Mouse (Mus musculus): ENCODE measurements at regions not wholly inside any gene's neighbourhood (a gene's known extent, or its start where the extent isn't known, plus 50 kb on each side); places are given as distances from the start of the nearest gene placed in this dataset.
"Not testable (repeated sequence)": the region's sequence is repeated elsewhere in the genome, so short reads cannot be mapped to it uniquely, and the experiment has no call there.

DNA sequence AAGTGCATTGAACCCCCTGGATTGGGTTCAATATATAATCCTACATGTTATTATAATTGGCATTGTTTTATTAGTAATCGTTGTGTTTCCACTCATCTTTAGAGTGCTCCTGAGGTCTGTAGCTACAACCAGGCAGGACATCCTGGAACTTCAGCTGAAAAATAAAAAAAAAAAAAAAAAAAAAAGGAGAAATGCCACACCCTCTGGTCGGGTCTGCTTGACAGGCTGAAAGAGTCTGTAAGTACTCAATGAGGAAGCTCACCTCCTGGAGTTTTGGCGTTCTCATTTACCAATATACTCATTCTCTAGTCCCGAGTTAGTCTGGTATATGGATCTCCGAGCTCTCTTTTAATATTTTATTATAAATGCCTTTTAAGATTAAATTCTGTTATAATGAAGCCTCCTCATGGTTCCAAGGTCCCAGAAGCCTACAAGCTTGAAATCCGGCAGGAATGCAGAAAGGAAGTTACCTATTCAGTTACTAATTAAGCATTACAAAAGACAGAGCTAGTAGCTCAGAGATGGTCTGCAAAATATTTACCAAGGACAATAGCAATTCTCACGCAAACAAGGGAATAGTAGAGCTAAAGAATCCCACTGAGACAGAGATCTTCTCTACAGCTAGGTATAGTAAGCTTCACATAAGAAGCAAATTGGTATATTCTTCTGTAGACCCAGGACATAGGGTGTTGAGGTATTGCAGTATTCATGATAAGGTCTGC, 745.7 kb upstream of the Gm5150 start:
- Histone ChIP-seq H3K27ac (ENCODE audit: insufficient read depth, low read depth, low read length) (no peak overlapping the region), H3K4me3 (ENCODE audit: insufficient read depth, low read depth, low read length) (no peak overlapping the region), H3K36me3 (ENCODE audit: control insufficient read depth, insufficient read depth, low read length) (no peaks in the 10 kb centered on the region), H3K27me3 (replicated peaks; ENCODE audit: control insufficient read depth, insufficient read depth, low read length) (no peaks in the 10 kb centered on the region), H3K4me1 (ENCODE audit: control insufficient read depth, insufficient read depth, low read length) (no peaks in the 10 kb centered on the region)
- WGBS: 62% methylated on average over 7 of the region's 7 CpGs
- DNase-seq: peak; percentile 8
- TF ChIP-seq CTCF (conservative IDR thresholded peaks at IDR 0.05; ENCODE audit: insufficient read depth, insufficient read length, low read depth, low read length) (no peak), POLR2A (IDR thresholded peaks at IDR 0.05; ENCODE audit: low read depth, low read length) (no peak)

DNA sequence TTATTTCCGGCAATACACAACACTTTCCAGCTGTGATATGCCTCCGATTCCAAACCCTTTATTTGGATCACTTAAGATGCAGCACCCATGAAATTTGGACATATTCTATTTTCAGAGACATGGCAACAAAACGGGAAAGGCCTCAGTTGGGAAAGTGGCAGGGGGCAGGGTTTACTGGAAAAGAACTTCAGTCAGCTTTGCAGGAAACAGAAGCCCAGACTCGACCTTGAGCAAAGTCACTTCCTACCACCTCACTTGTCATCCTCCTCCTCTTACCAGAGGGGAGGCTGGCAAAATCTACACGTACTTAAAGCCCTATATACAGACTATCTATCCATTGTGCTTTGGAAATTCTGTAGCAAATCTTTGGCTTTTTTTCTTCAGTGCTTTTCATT, 727.7 kb upstream of the Gm5150 start:
- TF ChIP-seq CTCF (conservative IDR thresholded peaks at IDR 0.05; ENCODE audit: insufficient read depth, insufficient read length, low read depth, low read length) (no peak), POLR2A (IDR thresholded peaks at IDR 0.05; ENCODE audit: low read depth, low read length) (no peak)
- 56% methylated on average over 5 of the region's 5 CpGs for WGBS
- Histone ChIP-seq H3K36me3 (ENCODE audit: control insufficient read depth, insufficient read depth, low read length) (no peaks in the 10 kb centered on the region), H3K27ac (ENCODE audit: insufficient read depth, low read depth, low read length) (no peak overlapping the region), H3K27me3 (replicated peaks; ENCODE audit: control insufficient read depth, insufficient read depth, low read length) (no peaks in the 10 kb centered on the region), H3K4me1 (ENCODE audit: control insufficient read depth, insufficient read depth, low read length) (no peaks in the 10 kb centered on the region), H3K4me3 (ENCODE audit: insufficient read depth, low read depth, low read length) (no peak overlapping the region)
- no peak for DNase-seq

GRCm38 (mm10) chr3:16733295-16733935, 727.2 kb upstream of the Gm5150 start:
- Histone ChIP-seq H3K4me1 (ENCODE audit: control insufficient read depth, insufficient read depth, low read length) (no peaks in the 10 kb centered on the region), H3K4me3 (ENCODE audit: insufficient read depth, low read depth, low read length) (no peak overlapping the region), H3K36me3 (ENCODE audit: control insufficient read depth, insufficient read depth, low read length) (no peaks in the 10 kb centered on the region), H3K27ac (ENCODE audit: insufficient read depth, low read depth, low read length) (no peak overlapping the region), H3K27me3 (replicated peaks; ENCODE audit: control insufficient read depth, insufficient read depth, low read length) (no peaks in the 10 kb centered on the region)
- DNase-seq: no peak
- 84% methylated on average over 2 of the region's 2 CpGs for WGBS
- TF ChIP-seq POLR2A (IDR thresholded peaks at IDR 0.05; ENCODE audit: low read depth, low read length): no peak
- no peak for TF ChIP-seq CTCF (conservative IDR thresholded peaks at IDR 0.05; ENCODE audit: insufficient read depth, insufficient read length, low read depth, low read length)

GRCm38 (mm10) chr3:16724371-16725100, 718.3 kb upstream of the Gm5150 start:
- WGBS: 82% methylated on average over 6 of the region's 6 CpGs
- not testable (repeated sequence) for H3K4me3 ChIP-seq (ENCODE audit: insufficient read depth, low read depth, low read length); H3K27me3 ChIP-seq (replicated peaks; ENCODE audit: control insufficient read depth, insufficient read depth, low read length); H3K36me3 ChIP-seq (ENCODE audit: control insufficient read depth, insufficient read depth, low read length); H3K27ac ChIP-seq (ENCODE audit: insufficient read depth, low read depth, low read length); H3K4me1 ChIP-seq (ENCODE audit: control insufficient read depth, insufficient read depth, low read length)
- DNase-seq: peak; percentile 38

DNA sequence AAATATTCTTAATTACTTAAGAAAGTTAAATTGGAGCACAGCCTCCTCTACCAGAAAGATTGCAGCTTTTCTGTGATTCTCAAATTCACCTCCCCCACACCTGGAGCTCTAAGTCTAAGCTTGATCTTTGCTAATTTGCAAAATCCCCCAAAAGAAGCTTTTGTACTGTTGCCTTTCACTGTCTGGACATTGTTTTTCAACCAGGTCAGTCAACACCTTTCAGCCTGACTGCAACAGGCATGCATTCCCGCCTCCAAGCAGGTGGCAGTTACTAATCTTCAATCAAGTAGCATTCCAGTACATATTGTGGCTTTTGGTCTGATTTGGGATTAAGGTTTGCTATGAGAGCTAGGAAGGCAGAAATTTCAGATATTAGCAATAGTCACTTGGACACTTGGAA, 717.4 kb upstream of the Gm5150 start:
- peak; percentile 5 for DNase-seq
- Histone ChIP-seq H3K36me3 (ENCODE audit: control insufficient read depth, insufficient read depth, low read length) (no peaks in the 10 kb centered on the region), H3K4me3 (ENCODE audit: insufficient read depth, low read depth, low read length) (no peak overlapping the region), H3K27me3 (replicated peaks; ENCODE audit: control insufficient read depth, insufficient read depth, low read length) (no peaks in the 10 kb centered on the region), H3K4me1 (ENCODE audit: control insufficient read depth, insufficient read depth, low read length) (no peaks in the 10 kb centered on the region), H3K27ac (ENCODE audit: insufficient read depth, low read depth, low read length) (no peak overlapping the region)
- TF ChIP-seq CTCF (conservative IDR thresholded peaks at IDR 0.05; ENCODE audit: insufficient read depth, insufficient read length, low read depth, low read length): no peak
- no peak for TF ChIP-seq POLR2A (IDR thresholded peaks at IDR 0.05; ENCODE audit: low read depth, low read length)
- WGBS: 49% methylated on average over 1 of the region's 1 CpGs

- H3K4me1 ChIP-seq (ENCODE audit: control insufficient read depth, insufficient read depth, low read length): no peaks in the 10 kb centered on the region
- DNase-seq: no peak
- no peak overlapping the region for H3K27ac ChIP-seq (ENCODE audit: insufficient read depth, low read depth, low read length)
- WGBS: 69% methylated on average over 1 of the region's 1 CpGs
- TF ChIP-seq POLR2A (IDR thresholded peaks at IDR 0.05; ENCODE audit: low read depth, low read length) (no peak), CTCF (conservative IDR thresholded peaks at IDR 0.05; ENCODE audit: insufficient read depth, insufficient read length, low read depth, low read length) (no peak)
- H3K36me3 ChIP-seq (ENCODE audit: control insufficient read depth, insufficient read depth, low read length): no peaks in the 10 kb centered on the region
- no peaks in the 10 kb centered on the region for H3K27me3 ChIP-seq (replicated peaks; ENCODE audit: control insufficient read depth, insufficient read depth, low read length)
- no peak overlapping the region for H3K4me3 ChIP-seq (ENCODE audit: insufficient read depth, low read depth, low read length)
These were observed 684.7 kb upstream of the Gm5150 start for GRCm38 (mm10) chr3:16690955-16691354.

DNA sequence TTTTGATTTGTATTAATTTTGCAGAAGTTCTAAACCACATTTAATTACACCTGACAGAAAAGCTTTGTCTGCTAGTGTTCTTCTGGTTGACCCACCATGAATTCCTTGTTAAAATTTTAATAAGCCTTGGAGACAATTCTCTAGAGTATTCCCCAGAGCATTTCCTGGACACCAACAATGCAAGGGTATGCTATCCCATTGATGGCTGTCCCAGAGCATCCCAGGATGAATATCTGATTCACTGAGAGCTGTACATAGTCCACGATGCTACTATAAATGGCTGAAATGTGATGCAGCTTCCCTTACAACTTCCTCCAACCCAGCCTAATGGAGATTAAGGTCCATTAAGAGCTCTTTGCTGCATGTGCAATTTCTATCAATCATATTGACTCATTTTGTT, 682.7 kb upstream of the Gm5150 start:
- Histone ChIP-seq H3K36me3 (ENCODE audit: control insufficient read depth, insufficient read depth, low read length) (no peaks in the 10 kb centered on the region), H3K4me3 (ENCODE audit: insufficient read depth, low read depth, low read length) (no peak overlapping the region), H3K27ac (ENCODE audit: insufficient read depth, low read depth, low read length) (no peak overlapping the region), H3K4me1 (ENCODE audit: control insufficient read depth, insufficient read depth, low read length) (no peaks in the 10 kb centered on the region), H3K27me3 (replicated peaks; ENCODE audit: control insufficient read depth, insufficient read depth, low read length) (no peaks in the 10 kb centered on the region)
- no peak for DNase-seq
- no peak for TF ChIP-seq POLR2A (IDR thresholded peaks at IDR 0.05; ENCODE audit: low read depth, low read length)
- TF ChIP-seq CTCF (conservative IDR thresholded peaks at IDR 0.05; ENCODE audit: insufficient read depth, insufficient read length, low read depth, low read length): no peak
- WGBS: 76% methylated on average over 1 of the region's 1 CpGs
